ENCODE assay signal across 28 mouse cellular contexts in genomic region chr13:56683306-56683705, GRCm38 (mm10). TPM values are rescaled to one million over a fixed set of nuclear protein-coding genes. Genes with fewer than 3 reads are reported as not detected.
DNase-seq lines count a peak whose midpoint lies in the region; ATAC-seq and TF ChIP-seq lines count a peak whose summit lies in the region.
"Had no signal": no experiment of that assay in that cellular context is flagged by ENCODE, and none has a peak within 500 bp of the region (broad histone marks: within the 10 kb centered on the region; RNA-seq: fewer than 3 reads in every experiment).

No protein-coding gene starts in this region.

- no peaks in the 10 kb centered on the region for H3K36me3 ChIP-seq in hindbrain, embryonic 16.5 days (ENCODE audit: control insufficient read depth, insufficient read depth, low read length)
- no peaks in the 10 kb centered on the region for H3K36me3 ChIP-seq in hindbrain, embryonic 12.5 days
- no peaks in the 10 kb centered on the region for H3K36me3 ChIP-seq in testis, adult 2 months (ENCODE audit: control insufficient read depth, insufficient read depth, low read length)
- H3K36me3 ChIP-seq: embryonic facial prominence, embryonic 15.5 days; forebrain, embryonic 15.5 days; G1E; heart, embryonic 12.5 days; kidney, embryonic 15.5 days; neural tube, embryonic 12.5 days had no signal

- DNase-seq in cerebellum, postnatal 10 days = peak; percentile 65 to 67
- DNase-seq in cerebellum, postnatal 36 days = no peak
- DNase-seq in lung, postnatal 10 days = peak; percentile 48
- no peak for DNase-seq in lung, postnatal 25 days (ENCODE audit: low spot score)
- DNase-seq in testis, postnatal 14 days (ENCODE audit: low spot score) = no peak
- DNase-seq: adrenal gland, adult 8-10 months; B cell, adult 2 months; gastrocnemius, postnatal 10 days; heart, postnatal 10 days; kidney, postnatal 4 days; layer of hippocampus, adult 9-11 months; retina, postnatal 1 day; right cerebral cortex, postnatal 25 days; spleen, adult 18-20 months; thymus, postnatal 14 days had no signal

- H3K9me3 ChIP-seq in hindbrain, embryonic 16.5 days (ENCODE audit: control insufficient read depth, low read length) = no peaks in the 10 kb centered on the region
- no peaks in the 10 kb centered on the region for H3K9me3 ChIP-seq in hindbrain, embryonic 12.5 days (replicated peaks)
- H3K9me3 ChIP-seq: embryonic facial prominence, embryonic 15.5 days; forebrain, embryonic 15.5 days; heart, embryonic 12.5 days; kidney, embryonic 15.5 days; neural tube, embryonic 12.5 days had no signal

- WGBS in hindbrain, embryonic 16.5 days = 69% methylated on average over 7 of the region's 7 CpGs
- 88% methylated on average over 7 of the region's 7 CpGs for WGBS in hindbrain, embryonic 12.5 days

- peak; percentile 54 for ATAC-seq in hindbrain, embryonic 16.5 days
- ATAC-seq in hindbrain, embryonic 12.5 days (ENCODE audit: low FRiP score) = no peak
- ATAC-seq: intestine, postnatal 0 days; Patski had no signal

- no peak for TF ChIP-seq POLR2A in testis, adult 2 months (IDR thresholded peaks at IDR 0.05; ENCODE audit: control insufficient read depth, low read depth, low read length)

- no peak overlapping the region for H3K9ac ChIP-seq in hindbrain, embryonic 16.5 days (ENCODE audit: low read depth, low read length)
- no peak overlapping the region for H3K9ac ChIP-seq in hindbrain, embryonic 12.5 days
- H3K9ac ChIP-seq: embryonic facial prominence, embryonic 15.5 days; forebrain, embryonic 15.5 days; heart, embryonic 12.5 days; kidney, embryonic 15.5 days; neural tube, embryonic 12.5 days had no signal

- no peak overlapping the region for H3K4me2 ChIP-seq in hindbrain, embryonic 16.5 days (ENCODE audit: low read length)
- no peak overlapping the region for H3K4me2 ChIP-seq in hindbrain, embryonic 12.5 days (replicated peaks)
- H3K4me2 ChIP-seq: embryonic facial prominence, embryonic 15.5 days; heart, embryonic 12.5 days; kidney, embryonic 15.5 days; midbrain, embryonic 11.5 days; neural tube, embryonic 12.5 days had no signal

- no peak overlapping the region for H3K27ac ChIP-seq in hindbrain, embryonic 16.5 days (ENCODE audit: low read depth, low read length)
- no peak overlapping the region for H3K27ac ChIP-seq in hindbrain, embryonic 12.5 days
- no peak overlapping the region for H3K27ac ChIP-seq in testis, adult 2 months (ENCODE audit: control insufficient read depth, insufficient read depth, low read depth, low read length)
- H3K27ac ChIP-seq: forebrain, embryonic 15.5 days; kidney, embryonic 15.5 days; left cerebral cortex, adult 2 months; neural tube, embryonic 12.5 days had no signal

- H3K4me3 ChIP-seq in hindbrain, embryonic 16.5 days (ENCODE audit: low read length) = no peak overlapping the region
- no peak overlapping the region for H3K4me3 ChIP-seq in hindbrain, embryonic 12.5 days
- 0 out of 2 replicates have a peak overlapping the region, but pooled peaks have one; percentile 4 for H3K4me3 ChIP-seq in testis, adult 2 months (ENCODE audit: control insufficient read depth, low read depth, low read length)
- H3K4me3 ChIP-seq: embryonic facial prominence, embryonic 15.5 days; forebrain, embryonic 15.5 days; heart, embryonic 12.5 days; kidney, embryonic 15.5 days; left cerebral cortex, adult 2 months; neural tube, embryonic 12.5 days had no signal

- H3K27me3 ChIP-seq in hindbrain, embryonic 16.5 days (replicated peaks; ENCODE audit: control insufficient read depth, insufficient read depth, low read length) = no peaks in the 10 kb centered on the region
- 0 out of 2 replicates have a peak, but pooled peaks cover 3% of the 10 kb centered on the region for H3K27me3 ChIP-seq in hindbrain, embryonic 12.5 days
- no peaks in the 10 kb centered on the region for H3K27me3 ChIP-seq in testis, adult 2 months (ENCODE audit: control insufficient read depth, insufficient read depth, low read length)
- H3K27me3 ChIP-seq: forebrain, embryonic 15.5 days; heart, embryonic 12.5 days; neural tube, embryonic 12.5 days; Patski had no signal

- peaks cover 10% of the 10 kb centered on the region for H3K4me1 ChIP-seq in hindbrain, embryonic 16.5 days (ENCODE audit: control insufficient read depth, insufficient read depth, low read depth, low read length)
- peaks cover 8% of the 10 kb centered on the region for H3K4me1 ChIP-seq in hindbrain, embryonic 12.5 days
- peaks cover 4% of the 10 kb centered on the region for H3K4me1 ChIP-seq in testis, adult 2 months (ENCODE audit: control insufficient read depth, insufficient read depth, low read length)
- H3K4me1 ChIP-seq: neural tube, embryonic 12.5 days had no signal

- TF ChIP-seq CTCF in testis, adult 2 months (IDR thresholded peaks at IDR 0.05; ENCODE audit: control insufficient read depth, insufficient read depth, insufficient replicate concordance, low read depth, low read length) = no peak

RNA-seq across cellular contexts. Expression of gene Smad5, which starts 19.5 kb away (rescaled TPM):
- polyA plus RNA-seq in hindbrain, embryonic 16.5 days (2015; fragmentation: Nextera tagmentation; extraction: Ambion mirVana) = 17.2 and 21.3 TPM in 2 replicates
- polyA plus RNA-seq in hindbrain, embryonic 12.5 days (2016; fragmentation: Nextera tagmentation; extraction: Ambion mirVana) = 38.8 and 41.4 TPM in 2 replicates
- polyA plus RNA-seq in testis, adult 2 months (2012; rRNA removed) = 11.8 and 13.6 TPM in 2 replicates

Comparison
In these comparisons a context has a peak if more than half of its experiments do, and no peak if none do; other contexts are left out.
1. DNase-seq: peak in cerebellum, postnatal 10 days (2 of 2) and lung, postnatal 10 days (single experiment); none in cerebellum, postnatal 36 days (0 of 2), lung, postnatal 25 days (single experiment) and testis, postnatal 14 days (single experiment).